Mouse (Mus musculus): Measurements from ENCODE around the gene Tmc5.

The Tmc5 gene

DNA sequence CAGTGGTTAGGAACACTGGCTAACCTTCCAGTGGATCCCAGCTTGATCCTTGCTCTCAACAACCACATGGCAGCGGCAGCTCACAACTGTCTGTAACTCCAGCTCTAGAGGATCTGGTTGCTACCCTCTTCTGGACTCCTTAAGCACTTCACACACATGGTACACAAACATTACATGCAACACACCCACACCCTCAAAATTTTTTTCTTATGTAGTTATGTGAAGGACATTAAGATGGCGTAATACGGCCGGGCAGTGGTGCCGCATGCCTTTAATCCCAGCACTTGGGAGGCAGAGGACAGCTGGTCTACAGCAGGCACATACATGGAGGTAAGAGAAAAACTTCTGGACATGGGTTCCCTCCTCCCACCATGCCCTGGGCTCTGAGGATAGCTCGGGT is 99.0 kb downstream of the Tmc5 start:
- DNase-seq (ENCODE audit: low read depth, low spot score) = no peak

DNA sequence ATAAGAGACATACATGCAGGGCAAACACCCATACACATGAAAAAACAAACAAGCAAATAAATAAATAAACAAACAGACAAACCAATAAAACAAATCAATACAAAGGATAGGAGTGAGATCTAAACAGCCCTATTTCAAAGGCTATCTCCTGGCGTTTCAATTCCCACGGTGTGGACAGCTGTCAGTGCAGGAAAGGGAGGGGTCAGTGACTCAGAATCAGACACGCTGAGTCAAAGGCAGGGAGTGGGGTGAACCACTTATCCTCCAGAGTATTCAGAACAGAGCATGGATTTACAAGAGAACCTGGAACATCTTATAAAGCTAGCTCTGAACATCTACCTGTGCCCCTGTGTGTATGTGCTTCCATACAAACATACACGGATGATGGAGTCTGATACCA is 100.1 kb downstream of the Tmc5 start:
- DNase-seq (ENCODE audit: low read depth, low spot score) = no peak

DNA sequence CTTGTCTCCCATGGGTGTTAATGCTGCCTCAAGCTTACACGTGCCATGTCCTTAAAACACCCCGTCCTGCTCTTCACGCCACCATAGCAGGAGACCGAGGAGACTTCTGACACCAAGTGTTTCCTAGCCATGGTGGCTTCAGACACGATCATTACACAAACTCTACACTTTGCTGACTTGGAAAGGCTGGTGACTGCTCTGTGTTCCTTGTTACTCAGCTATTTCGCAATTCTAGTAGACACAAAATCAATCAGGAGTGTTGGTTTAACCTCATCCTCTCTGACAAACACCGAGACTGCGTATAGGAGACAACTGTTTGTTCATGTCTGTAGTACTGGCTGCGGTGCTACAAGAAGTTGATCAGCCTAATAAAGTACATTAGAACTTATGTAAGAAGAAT is 101.8 kb downstream of the Tmc5 start:
- no peak for DNase-seq (ENCODE audit: low read depth, low spot score)

DNA sequence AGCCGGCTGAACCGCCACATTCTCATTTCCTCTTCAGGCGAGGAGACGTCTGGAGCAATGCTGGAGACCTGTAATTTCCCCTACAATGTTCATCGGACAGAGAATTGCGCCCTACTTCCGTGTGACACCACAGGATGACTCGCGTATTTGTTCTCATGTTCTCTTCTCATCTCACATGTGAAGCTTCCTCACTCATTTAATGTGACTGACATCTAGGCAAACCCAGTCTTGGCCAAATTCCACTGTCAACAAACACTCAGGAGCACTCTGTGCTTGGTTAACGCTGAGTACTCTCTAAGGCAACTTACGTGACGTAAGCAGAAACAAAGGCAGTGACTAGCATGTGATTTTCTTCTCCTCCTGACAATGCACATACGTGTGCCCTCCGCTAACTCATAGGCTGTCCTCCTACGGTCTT is 106.1 kb downstream of the Tmc5 start:
- DNase-seq (ENCODE audit: low read depth, low spot score) = no peak

DNA sequence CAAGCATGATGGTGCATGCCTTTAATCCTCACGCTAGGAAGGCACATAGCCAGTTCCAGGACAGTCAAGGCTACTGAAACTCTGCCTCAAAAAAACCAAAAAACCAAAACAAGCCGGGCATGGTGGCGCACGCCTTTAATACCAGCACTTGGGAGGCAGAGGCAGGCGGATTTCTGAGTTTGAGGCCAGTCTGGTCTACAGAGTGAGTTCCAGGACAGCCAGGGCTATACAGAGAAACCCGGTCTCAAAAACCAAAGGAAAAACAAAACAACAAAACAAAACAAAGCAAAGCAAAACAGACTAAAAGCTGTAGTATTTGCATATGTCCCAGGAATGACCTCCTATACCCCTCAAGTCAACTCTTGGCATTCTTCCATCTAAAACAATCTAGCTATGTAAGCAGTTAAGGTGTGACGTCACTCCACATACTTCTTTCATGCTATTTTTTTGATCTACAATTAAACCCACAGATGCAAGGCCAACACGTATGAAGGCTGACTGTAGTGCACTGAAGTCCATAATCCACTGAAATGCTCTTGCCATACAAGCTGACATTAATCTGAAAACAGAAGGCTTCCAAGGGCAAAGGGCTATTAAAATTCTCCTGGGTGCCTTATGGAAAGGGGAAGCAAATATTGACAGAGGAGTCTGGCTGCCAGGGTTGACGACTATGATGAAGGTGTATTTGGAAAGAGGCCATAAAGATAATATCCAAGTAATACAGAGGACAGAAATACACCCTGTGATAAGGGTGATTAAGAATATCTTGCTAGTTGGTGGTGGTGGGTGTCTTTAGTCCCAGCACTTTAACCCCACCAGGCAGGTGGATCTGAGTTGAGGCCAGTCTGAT is 107.1 kb downstream of the Tmc5 start:
- DNase-seq (ENCODE audit: low read depth, low spot score) = no peak

DNA sequence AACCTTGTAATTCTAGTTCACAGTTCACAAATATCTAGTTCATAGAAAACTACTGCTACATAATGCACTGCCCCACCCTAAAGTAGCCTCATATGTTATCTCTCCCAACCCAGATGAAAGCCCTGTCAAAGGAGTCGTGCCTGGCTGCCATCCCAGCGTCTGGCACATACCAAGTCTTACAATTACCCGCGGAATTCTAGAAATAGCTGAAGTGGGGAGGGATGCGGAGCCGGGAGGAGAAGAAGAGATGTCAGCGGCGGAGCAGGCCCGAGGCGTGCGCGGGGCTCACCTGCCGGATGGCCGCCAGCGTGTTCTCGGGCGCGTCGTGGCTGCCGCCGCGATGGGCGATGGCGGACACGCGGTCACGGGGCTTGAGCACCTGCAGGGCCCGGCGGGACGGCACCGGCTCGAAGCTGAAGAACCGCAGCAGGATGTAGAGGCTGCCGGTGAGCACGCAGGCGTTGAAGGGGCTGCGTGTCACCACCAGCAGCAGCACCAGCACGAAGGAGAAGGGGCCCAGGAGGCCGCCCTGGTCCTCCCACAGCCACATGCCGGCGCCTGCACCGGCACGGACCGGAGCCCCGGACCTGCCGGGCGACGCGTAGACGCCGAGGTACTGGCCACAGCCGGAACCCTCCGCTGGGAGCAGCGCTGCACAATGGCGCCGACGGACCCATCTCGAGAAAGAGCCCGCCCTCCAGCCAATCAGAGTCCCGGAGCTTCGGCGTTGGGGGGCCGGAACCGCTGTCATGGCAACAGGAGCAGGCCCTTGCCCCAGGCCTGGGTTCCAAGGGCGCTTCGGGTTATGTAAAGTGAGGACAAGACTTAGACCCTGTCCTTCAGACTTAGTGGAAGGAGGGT is 108.2 kb downstream of the Tmc5 start, which contains the start of gene Gde1:
Gene Gde1 (minus strand): TSS at position 678 of the 861 bp plus-strand sequence.
- DNase-seq (ENCODE audit: low read depth, low spot score) = peak; percentile 79

DNA sequence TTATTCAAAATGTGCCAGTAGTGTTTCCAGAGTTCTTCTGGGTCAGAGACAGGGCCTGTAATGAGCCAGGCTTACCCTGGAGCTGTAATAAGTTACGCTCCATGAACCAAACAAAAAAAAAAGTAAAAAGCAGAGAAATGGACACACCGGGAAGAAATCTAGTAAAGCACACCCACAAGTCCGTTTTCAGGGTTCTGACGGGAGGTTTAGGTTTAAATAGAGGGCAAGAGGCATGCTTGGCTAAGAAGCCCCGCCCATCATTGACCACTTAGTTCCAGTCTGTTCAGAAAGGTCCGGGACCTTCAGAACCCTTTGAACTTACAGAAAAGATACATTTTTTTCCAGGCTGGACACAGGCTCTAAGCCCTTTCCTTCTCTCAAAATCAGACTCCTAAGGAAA is 109.0 kb downstream of the Tmc5 start:
- DNase-seq (ENCODE audit: low read depth, low spot score) = no peak

DNA sequence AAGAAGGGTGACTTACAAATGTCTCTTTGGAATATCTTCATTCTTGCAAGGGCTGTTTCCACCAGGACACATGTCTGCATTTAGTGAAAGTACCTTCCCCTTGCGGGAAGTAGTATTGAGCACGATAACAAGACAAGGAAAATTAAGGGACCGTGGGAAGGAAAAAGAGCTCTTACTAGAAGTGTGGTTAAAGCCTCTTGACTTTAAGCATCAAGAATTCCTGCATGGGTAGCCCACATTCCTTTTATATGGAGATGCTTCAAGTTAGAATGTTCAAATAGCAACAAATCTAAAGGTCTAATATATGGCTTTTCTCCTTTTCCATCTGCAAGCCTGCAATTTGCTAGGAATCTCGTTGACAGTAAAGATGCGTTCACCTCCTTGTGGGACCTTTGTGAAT is 109.4 kb downstream of the Tmc5 start:
- DNase-seq (ENCODE audit: low read depth, low spot score) = no peak

DNA sequence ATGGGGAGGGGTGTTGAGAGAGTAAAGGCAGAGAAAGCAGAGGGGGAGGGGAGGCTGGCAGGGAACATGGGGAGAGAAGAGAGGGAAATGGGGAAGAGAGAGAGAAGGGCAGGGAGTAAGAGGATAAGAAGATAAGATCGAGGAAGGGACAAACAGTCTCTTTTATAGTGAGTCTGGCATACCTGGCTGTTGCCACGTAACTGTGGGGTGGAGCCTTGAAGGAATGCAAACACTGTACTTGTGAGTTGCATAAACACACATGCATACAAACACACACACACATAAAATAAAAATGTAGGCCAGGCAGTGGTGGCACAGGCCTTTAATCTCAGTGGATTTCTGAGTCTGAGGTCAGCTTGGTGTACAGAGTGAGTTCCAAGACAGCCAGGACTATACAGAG is 110.1 kb downstream of the Tmc5 start:
- DNase-seq (ENCODE audit: low read depth, low spot score) = no peak

DNA sequence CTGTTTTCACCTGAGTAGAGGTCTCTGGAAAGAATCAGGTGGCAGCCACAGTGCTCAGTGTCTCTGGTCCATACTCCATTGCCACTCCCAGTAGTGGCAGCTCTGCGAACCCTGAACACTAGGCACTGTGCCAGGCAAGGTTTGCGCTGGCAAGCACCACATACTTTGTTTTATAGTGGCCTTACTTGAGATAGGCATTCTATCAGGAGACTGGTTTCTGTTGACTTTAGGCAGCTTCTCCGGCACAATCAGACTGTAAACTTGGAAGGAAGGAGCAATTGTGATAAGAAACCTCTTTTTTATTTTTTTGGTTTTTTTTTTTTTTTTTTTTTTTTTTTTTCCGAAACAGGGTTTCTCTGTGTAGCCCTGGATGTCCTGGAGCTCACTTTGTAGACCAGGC is 110.9 kb downstream of the Tmc5 start:
- DNase-seq (ENCODE audit: low read depth, low spot score) = no peak

DNA sequence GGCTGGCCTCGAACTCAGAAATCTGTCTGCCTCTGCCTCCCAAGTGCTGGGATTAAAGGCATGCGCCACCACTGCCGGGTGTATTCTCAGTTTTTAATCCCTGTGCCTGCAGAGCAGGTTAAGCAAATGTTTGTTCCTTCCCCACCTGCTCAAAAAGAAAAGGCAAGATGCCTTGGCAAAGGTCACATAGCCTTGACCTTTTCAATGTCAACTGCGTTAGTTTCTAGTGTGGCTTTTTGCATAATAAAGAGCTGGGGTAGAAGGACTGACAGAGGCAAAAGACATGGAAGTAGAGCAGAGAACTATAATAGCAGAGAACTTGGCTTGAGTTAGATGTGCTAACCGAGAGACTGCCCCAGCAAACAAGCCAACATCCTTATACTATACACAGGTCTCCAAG is 113.7 kb downstream of the Tmc5 start:
- no peak for DNase-seq (ENCODE audit: low read depth, low spot score)

DNA sequence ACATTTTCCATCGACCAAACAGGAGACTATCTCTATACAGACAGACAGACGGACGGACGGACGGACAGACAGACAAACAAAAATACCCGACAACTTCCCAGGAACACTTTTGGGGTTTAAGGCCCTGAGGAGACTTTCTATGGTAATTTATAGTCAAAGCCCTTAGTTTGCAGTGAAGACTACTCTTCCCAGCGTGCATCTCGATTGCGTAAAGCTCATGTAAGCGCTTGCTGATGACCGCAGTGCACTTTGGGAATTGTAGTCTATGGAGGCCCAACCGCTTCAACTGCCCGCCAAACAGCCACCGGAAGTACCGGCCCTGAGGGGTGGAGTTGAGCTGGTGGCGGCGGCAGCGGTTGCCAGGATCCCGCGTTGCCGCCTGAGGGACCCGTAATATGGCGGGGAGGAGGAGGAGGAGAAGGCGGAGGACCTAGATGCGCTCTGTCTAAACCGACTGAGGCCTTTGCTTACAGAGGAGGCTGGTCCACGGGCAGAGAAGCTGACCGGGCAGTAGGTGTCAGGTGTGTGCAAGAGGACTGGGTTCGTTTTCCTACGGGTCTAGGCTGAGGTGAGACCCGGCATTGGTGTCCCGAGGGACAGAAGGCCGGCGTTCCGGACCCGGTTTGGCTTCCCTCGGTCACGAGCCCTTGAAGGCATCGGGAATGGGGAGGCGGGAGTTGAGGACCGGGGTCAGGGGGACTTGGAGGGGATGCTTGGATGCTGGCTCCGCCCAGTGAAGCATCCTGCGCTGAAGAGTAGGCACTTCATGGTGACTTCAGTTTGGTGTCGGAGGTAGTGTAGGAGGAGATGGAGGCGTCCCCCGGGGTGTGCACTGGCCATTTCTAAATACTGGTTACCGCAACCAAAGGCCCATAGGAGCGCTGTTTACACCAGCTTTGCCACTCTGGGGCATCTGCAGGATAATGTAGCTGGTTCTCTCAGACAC is 115.4 kb downstream of the Tmc5 start, which contains the start of gene Ccp110:
Gene Ccp110 (plus strand): TSS at position 325 of the 946 bp plus-strand sequence.
- DNase-seq (ENCODE audit: low read depth, low spot score) = peak; percentile 96

DNA sequence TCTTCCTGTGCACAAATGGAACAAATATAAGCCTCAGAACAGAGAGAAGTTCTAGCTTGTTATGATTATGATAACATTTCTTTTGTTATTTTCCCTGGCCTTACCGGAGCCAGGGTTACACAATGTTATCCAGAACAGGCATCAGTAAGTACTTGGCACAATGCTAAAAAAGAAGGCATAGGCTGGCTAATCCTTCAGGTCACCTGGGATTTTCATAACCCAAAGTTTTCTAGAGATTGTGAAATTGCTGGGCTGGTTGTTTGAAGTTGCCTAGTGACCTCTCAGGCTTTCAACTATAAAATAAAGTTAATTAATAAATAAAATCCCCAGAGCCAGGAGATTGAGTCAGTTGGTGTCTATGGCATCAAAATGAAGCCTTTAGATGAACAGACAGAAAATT is 117.8 kb downstream of the Tmc5 start:
- no peak for DNase-seq (ENCODE audit: low read depth, low spot score)

DNA sequence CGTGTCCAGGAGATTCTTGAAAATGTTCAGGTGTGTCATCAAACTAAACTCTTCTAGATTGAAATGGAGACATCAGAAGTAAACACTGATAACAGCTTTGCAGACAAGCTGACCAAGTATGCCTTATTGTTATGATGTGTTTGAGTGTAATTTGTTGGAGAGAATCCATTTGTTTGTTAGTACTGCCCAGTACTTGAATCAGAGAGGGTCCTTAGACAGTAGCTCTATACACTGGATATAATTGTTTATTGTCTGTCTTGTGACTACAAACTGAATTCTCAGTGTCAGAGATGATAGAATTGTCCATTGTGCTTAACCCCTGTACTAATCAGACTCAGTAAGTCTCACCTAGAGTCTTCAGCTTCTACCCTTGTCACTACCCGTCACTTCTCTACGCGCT is 121.0 kb downstream of the Tmc5 start:
- no peak for DNase-seq (ENCODE audit: low read depth, low spot score)

DNA sequence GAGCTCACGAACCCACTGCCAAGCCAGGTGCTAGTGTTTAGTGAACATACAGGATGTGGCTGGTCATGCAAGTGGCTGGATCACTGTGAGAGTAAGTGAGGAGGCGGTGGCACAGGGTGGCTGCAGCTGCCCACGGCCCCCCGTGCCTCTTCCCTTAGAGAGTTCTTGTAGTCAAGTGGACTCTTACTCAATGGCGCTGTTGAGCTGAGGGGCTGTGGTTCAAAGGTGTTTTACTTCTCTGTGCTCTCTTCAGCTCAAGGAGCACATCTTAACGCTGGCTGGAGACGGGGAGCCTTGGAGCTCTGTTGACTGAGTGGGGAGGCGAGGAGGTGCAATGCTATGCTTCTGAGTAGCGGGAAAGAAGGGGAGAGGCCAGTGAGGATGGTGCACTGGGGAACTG is 126.8 kb downstream of the Tmc5 start:
- no peak for DNase-seq (ENCODE audit: low read depth, low spot score)
